In the genomic region with DNA sequence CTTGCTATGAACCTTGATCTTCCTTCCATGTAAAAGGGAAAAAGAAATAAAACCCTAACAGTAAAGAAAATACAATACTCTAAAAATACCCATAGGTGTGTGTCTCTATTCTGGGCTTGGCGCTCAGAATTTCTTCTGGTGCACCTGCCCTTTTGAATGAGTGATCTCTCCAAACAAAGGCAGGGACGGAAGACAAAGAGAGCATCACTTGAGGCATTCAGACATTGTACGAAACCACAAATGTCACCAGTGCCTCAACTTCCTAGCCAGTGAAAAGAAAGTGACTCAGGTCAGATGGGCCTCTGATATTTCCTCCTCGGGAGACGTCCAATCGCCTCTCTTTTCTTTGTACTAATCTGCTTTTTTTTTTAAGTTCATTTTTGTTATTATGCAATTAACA, we compare ENCODE assay signal across 18 mouse cellular contexts.
DNase-seq lines count a peak whose midpoint lies in the region; TF ChIP-seq lines count a peak whose summit lies in the region.
"Had no signal": no experiment of that assay in that cellular context is flagged by ENCODE, and none has a peak within 500 bp of the region (broad histone marks: within the 10 kb centered on the region; RNA-seq: fewer than 3 reads in every experiment).

No protein-coding gene starts in this region.

- H3K4me1 ChIP-seq in ES-E14 (ENCODE audit: control insufficient read depth in 2 of 2, insufficient read depth in 2 of 2, low read length in 2 of 2, poor library complexity in 1 of 2) = peaks cover 0 to 2% of the 10 kb centered on the region in 2 experiments; a peak in 2 of 4 replicates
- H3K4me1 ChIP-seq: embryonic facial prominence, embryonic 15.5 days had no signal

- H3K4me3 ChIP-seq in ES-E14 (ENCODE audit: insufficient read depth in 1 of 2, low read depth in 1 of 2, low read length in 2 of 2, poor library complexity in 1 of 2, severe bottlenecking in 1 of 2) = no peak overlapping the region
- H3K4me3 ChIP-seq: embryonic facial prominence, embryonic 15.5 days; erythroblast, embryonic 14.5 days; forebrain, embryonic 10.5 days; gastrocnemius, adult 2 months; hindbrain, embryonic 15.5 days had no signal

- DNase-seq in embryo, embryonic 10 days (ENCODE audit: low spot score) = peak; percentile 26
- DNase-seq in embryo, embryonic 11 days = no peak
- DNase-seq in retina, postnatal 1 day = peak; percentile 8
- no peak for DNase-seq in retina, embryonic 14.5 days (ENCODE audit: low spot score)
- DNase-seq in ES-E14 (ENCODE audit: low read depth, low spot score) = peak; percentile 39
- DNase-seq in embryo, embryonic 9.5 days (ENCODE audit: extremely low spot score) = peak; percentile 3
- DNase-seq in right cerebral cortex, postnatal 25 days = no peak
- DNase-seq: adrenal gland, postnatal 10 days; cerebellum, adult 11 months; cerebellum, adult 8-10 months; cerebellum, postnatal 14 days; gastrocnemius, adult 2 months; gastrocnemius, postnatal 25 days; heart, postnatal 10 days had no signal

- in situ Hi-C loops in ES-E14 (cut with MboI; ENCODE audit: low sequenced_read_pairs in 2 of 2, unreplicated experiment in 2 of 2) = no loop called here

- no peaks in the 10 kb centered on the region for H3K9me3 ChIP-seq in ES-E14 (ENCODE audit: control insufficient read depth, insufficient read depth, low read depth, low read length)
- H3K9me3 ChIP-seq: embryonic facial prominence, embryonic 15.5 days; forebrain, embryonic 10.5 days; hindbrain, embryonic 15.5 days had no signal

- no peaks in the 10 kb centered on the region for H3K36me3 ChIP-seq in ES-E14 (ENCODE audit: control insufficient read depth, insufficient read depth, low read length, poor library complexity, severe bottlenecking)
- H3K36me3 ChIP-seq: embryonic facial prominence, embryonic 15.5 days; forebrain, embryonic 10.5 days; hindbrain, embryonic 15.5 days had no signal

- no peak overlapping the region for H3K27ac ChIP-seq in ES-E14 (ENCODE audit: insufficient read depth, low read depth, low read length, poor library complexity, severe bottlenecking)
- H3K27ac ChIP-seq: embryonic facial prominence, embryonic 15.5 days; gastrocnemius, adult 2 months; hindbrain, embryonic 15.5 days had no signal

- H3K9ac ChIP-seq in ES-E14 (ENCODE audit: insufficient read depth, low read depth, low read length, poor library complexity, severe bottlenecking) = no peak overlapping the region
- H3K9ac ChIP-seq: embryonic facial prominence, embryonic 15.5 days; hindbrain, embryonic 15.5 days had no signal

TF ChIP-seq in ES-E14, 5 proteins besides CTCF, POLR2A, EP300 and RAD21:
- TF ChIP-seq HCFC1 (IDR thresholded peaks at IDR 0.05; ENCODE audit: borderline replicate concordance, insufficient read depth, low read length) = no peak
- no peak for TF ChIP-seq ZC3H11A (IDR thresholded peaks at IDR 0.05; ENCODE audit: borderline replicate concordance, low read depth, low read length)
- no peak for TF ChIP-seq CHD2 (IDR thresholded peaks at IDR 0.05; ENCODE audit: low read depth, low read length)
- 0 out of 2 replicates have a peak, but pooled peaks have one; percentile 6 for TF ChIP-seq ZNF384 (IDR thresholded peaks at IDR 0.05; ENCODE audit: low read depth, low read length)
- TF ChIP-seq MAFK (IDR thresholded peaks at IDR 0.05; ENCODE audit: insufficient read depth, low read depth, low read length) = no peak
TF ChIP-seq in ES-E14: peak in this region for 1.

Comparison
In these comparisons a context has a peak if more than half of its experiments do, and no peak if none do; other contexts are left out.
1. DNase-seq: peak in embryo, embryonic 10 days (single experiment), retina, postnatal 1 day (single experiment), ES-E14 (single experiment) and embryo, embryonic 9.5 days (single experiment); none in embryo, embryonic 11 days (single experiment), retina, embryonic 14.5 days (single experiment) and right cerebral cortex, postnatal 25 days (single experiment).